Mouse (Mus musculus) bone marrow macrophage, adult 2 months (primary cell): Measurements from ENCODE around the gene Nebl. TPM values are rescaled to one million over a fixed set of nuclear protein-coding genes. Genes with fewer than 3 reads are reported as not detected.

Experiments
- H3K27ac ChIP-seq: 2 replicates; pipeline ENCODE4 v1.5.1; 2012; ENCODE audit warnings: low read depth, low read length; ENCODE audit not compliant: insufficient read depth
- H3K4me1 ChIP-seq: 2 replicates; pipeline ENCODE4 v1.6.1; 2012; ENCODE audit warnings: low read length; ENCODE audit not compliant: control insufficient read depth, insufficient read depth
- H3K4me3 ChIP-seq: 2 replicates; pipeline ENCODE4 v1.5.1; 2012; ENCODE audit warnings: mild to moderate bottlenecking, low read length, moderate library complexity; ENCODE audit not compliant: insufficient read depth
- CTCF ChIP-seq: IDR thresholded peaks from 2 replicates; pipeline ENCODE4 v1.5.1; 2012; ENCODE audit warnings: low read depth, mild to moderate bottlenecking, low read length, moderate library complexity
- POLR2A ChIP-seq: IDR thresholded peaks from 2 replicates; pipeline ENCODE4 v1.6.1; 2012; ENCODE audit warnings: mild to moderate bottlenecking, low read depth, low read length, borderline replicate concordance
- polyA plus RNA-seq: library from polyadenylated mRNA; stranded (reverse); fragments of >200 nt; gene quantifications from 2 replicates; pipeline ENCODE4 v1.2.4, GENCODE M21; 2012; ENCODE audit not compliant: missing spikeins, insufficient read depth, insufficient read length

Nebl gene
- polyA plus RNA-seq, 1 experiment: not detected

DNA sequence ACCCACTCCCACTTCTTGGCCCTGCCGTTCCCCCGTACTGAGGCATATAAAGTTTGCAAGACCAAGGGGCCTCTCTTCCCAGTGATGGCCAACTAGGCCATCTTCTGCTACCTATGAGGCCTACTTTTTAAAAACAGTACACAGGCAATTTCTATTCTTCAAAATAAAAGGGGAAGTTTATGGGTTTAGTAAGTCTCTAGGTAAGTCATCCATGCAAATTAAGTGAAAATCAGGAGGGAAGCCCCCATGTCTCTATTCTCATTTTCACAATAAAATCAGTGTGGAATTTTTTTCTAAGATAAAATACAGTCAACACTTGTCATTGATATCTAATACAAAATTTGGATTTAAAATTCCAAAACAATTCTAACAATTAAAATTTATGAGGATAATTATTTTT, 341.4 kb downstream of the Nebl start:
- Histone ChIP-seq H3K27ac (no peak overlapping the region), H3K4me1 (no peaks in the 10 kb centered on the region), H3K4me3 (no peak overlapping the region)
- TF ChIP-seq POLR2A (no peak), CTCF (no peak)

DNA sequence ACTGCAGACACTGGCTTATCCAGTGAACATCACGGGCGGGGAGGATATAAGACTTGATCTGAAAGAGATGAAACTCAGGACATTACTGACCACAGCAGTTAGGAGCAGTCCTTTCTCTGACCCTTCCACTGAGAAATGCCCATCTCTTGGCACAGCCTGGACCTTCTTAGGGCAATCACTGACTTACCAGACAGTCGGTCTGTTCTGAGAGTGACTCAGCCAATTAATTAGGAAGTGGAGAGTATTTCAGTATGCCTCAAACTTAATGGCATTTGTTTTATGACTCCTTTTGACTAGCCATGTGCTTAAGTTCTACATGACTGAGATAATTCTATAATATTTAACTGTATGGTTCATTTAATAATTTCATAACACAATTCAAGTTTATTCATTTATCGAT, 341.9 kb downstream of the Nebl start:
- H3K4me3 ChIP-seq: no peak overlapping the region
- TF ChIP-seq CTCF (no peak), POLR2A (no peak)
- no peaks in the 10 kb centered on the region for H3K4me1 ChIP-seq
- no peak overlapping the region for H3K27ac ChIP-seq

DNA sequence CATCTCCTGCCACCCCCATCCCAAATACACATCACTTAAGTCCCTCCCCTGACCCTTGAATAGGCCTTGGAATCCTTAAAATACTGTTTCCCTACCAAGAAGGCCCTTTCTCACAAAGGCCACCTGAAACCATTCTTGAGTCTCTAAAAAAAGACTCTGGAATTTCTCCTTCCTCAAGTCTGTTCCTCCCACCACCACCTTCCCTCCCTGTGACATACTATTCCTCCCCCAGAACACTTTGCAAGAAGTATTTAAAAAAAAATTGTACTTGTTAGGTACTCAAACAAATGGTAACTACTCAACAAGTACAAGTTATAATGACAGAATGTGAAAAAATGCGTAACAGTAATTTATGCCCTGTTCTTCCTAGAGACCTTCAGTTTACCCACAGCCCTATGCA, 349.0 kb downstream of the Nebl start:
- Histone ChIP-seq H3K4me3 (no peak overlapping the region), H3K4me1 (no peaks in the 10 kb centered on the region), H3K27ac (no peak overlapping the region)
- TF ChIP-seq POLR2A (no peak), CTCF (no peak)

DNA sequence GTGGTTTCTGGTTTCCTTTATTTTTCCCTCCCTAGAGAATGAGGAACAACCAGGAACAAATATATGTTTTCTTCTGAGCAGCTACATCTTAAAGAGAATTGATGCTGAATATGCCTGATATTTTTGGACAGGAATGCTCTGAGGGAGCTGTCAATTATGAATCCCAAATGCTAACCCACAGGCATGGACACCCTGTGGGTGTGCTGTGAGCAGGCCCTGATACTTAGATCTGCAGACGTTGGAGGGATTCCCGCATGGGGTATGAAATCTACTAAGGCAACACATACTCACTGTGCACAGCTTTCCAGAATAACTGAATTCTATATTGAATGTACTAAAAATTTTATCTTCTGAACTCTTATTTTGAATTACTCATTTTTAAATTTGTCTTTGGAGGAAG, 355.3 kb downstream of the Nebl start:
- Histone ChIP-seq H3K4me1 (no peaks in the 10 kb centered on the region), H3K4me3 (no peak overlapping the region), H3K27ac (no peak overlapping the region)
- no peak for TF ChIP-seq POLR2A
- no peak for TF ChIP-seq CTCF

DNA sequence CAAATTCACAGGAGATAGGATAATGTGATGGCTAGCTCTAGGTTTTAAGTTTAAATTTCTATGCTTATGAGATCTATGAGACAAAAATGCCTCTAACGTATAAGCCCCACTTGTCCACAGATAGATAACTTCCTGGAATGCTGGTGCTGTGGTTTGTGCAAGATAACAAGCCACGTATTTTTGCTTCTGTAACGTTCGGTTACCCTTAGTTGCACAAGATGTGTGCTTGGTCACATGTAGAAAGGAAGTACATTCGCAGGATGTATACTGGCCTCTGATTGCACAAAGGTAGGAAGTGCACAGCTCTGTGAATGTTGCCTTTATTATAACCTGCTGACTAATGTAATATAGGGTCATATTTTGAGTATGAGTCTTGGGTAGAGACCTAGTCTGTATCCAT, 365.6 kb downstream of the Nebl start:
- no peak overlapping the region for H3K27ac ChIP-seq
- H3K4me1 ChIP-seq: no peaks in the 10 kb centered on the region
- H3K4me3 ChIP-seq: no peak overlapping the region
- TF ChIP-seq POLR2A (no peak), CTCF (no peak)

DNA sequence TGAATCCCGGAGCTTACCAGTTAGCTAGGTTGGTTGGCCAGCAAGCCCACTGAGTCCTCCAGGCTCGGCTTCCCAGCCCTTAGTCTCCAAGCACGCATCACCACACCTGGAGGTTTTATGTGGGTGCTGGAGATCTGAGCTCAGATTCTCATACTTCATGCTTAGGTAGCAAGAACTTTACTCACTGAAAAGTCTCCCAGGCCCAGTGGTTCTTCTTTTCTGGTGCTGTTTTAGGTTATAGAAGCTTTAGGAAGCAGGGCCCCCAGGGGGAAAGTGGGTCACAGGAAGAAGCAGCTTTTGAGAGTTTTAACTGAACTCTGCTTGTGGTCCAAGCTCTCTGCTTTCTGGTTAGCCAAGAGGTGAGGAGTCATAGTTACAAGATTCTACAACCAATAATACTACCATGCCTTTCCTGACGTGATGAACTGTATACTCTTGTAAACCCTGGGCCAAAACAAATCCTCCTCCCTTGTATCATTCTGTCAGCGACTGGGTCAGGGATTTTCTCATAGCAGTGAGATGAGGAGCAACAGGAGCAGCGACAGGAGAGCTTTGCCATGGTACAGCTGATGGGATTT, 366.2 kb downstream of the Nebl start:
- no peaks in the 10 kb centered on the region for H3K4me1 ChIP-seq
- H3K27ac ChIP-seq: no peak overlapping the region
- TF ChIP-seq CTCF (no peak), POLR2A (no peak)
- H3K4me3 ChIP-seq: no peak overlapping the region

DNA sequence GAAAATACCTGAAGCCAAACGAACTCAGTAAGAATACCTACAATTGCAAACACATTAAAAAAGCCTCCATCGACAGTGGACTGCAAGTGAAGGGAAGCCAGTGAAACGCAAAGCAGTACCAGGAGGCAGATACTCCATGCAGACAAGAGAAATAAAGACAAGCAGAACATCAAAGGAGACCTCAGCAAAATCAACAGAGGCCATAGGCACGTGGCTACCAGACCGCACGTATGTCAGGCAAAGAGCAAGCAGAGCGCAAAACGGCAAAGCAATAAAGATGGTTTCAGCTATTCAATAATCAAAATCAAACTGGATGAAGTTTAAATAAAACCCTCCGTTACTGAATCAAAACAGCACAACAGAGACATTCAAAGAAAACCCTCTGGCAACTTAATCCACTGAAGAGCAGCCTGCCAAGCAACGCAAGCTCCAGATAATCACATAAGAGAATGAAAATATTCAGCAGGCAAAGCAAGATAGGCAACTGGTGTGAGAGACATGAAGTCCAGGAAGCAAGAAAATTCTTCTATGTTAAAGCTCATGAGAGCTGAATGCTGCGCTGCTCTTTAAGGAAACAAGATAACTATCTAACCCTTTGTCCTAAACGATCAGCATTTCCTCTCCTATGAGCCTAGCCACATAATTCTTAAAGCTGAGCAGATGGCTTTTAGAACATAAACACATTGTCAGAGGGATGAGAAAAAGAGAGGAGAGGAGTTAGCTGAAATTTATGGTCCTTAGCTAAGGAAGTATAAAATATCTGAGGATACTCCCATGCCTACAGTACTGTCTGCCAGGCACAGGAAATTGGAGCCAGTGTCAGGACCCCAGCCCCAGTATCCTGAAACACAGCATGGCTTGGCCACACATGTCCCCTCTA, 367.7 kb downstream of the Nebl start:
- Histone ChIP-seq H3K4me3 (no peak overlapping the region), H3K4me1 (no peaks in the 10 kb centered on the region), H3K27ac (no peak overlapping the region)
- TF ChIP-seq POLR2A: no peak
- no peak for TF ChIP-seq CTCF

DNA sequence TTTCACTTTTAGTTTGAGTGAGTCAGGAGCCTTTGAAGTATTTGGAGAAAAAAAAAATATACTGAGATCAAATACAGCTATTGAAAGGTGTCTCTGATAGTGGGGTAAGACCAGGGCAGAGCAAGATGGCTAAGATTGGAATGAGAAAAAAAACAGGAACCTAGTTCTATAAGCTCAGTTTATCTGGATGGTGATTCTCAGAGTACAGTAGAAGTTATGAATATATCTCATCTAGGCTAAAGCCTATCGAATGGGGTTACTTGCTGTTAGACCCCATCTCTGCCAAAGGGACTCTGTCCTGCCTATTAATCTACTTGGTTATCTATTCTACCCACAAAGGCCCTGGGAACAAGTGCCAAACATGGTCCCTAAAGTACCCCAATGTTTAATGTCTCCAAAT, 369.1 kb downstream of the Nebl start:
- no peak overlapping the region for H3K4me3 ChIP-seq
- no peak overlapping the region for H3K27ac ChIP-seq
- no peaks in the 10 kb centered on the region for H3K4me1 ChIP-seq
- TF ChIP-seq POLR2A (no peak), CTCF (no peak)

DNA sequence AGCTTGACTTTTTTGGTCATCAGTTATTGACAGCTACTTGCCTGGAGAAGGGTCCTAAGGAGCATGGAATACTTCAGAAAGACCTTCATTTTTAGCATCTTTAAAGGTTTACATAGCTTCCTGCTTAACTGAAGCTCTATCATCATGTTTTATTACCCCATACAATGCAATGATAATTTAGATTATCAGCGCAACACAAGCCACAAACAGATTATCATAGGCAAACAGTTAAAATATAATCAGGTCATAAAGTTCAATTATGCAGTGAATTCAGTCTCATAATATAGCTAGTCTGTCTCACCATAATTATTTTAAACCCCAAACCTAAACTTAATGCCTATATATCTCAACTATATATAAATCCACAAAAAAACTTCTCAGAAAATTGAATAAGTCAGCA, 386.6 kb downstream of the Nebl start:
- no peak for TF ChIP-seq CTCF
- no peak for TF ChIP-seq POLR2A
- H3K4me1 ChIP-seq: no peaks in the 10 kb centered on the region
- H3K27ac ChIP-seq: no peak overlapping the region
- no peak overlapping the region for H3K4me3 ChIP-seq

DNA sequence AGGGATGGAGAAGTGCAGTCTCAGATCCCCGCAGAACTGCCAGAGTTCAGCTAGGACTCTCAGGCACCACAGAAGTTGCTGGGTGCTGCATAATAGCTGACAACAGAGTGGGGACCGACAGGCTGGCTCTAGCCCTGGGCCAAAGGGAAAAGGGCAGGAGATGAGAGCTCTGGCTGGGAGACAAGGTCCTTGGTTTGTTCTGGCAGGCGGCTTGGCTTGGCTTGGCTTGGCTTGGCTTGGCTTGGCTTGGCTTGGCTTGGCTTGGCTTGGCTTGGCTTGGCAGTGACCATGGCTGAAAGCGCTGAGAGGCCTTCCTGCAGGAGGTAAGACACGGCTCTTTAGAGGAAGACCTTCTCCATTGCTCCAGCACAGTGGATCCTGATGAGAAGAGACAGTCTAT, 395.8 kb downstream of the Nebl start:
- H3K27ac ChIP-seq: no peak overlapping the region
- no peaks in the 10 kb centered on the region for H3K4me1 ChIP-seq
- H3K4me3 ChIP-seq: no peak overlapping the region
- TF ChIP-seq CTCF: no peak
- no peak for TF ChIP-seq POLR2A
